Mouse (Mus musculus): ENCODE measurements at regions not wholly inside any gene's neighbourhood (a gene's known extent, or its start where the extent isn't known, plus 50 kb on each side); places are given as distances from the start of the nearest gene placed in this dataset.

DNA sequence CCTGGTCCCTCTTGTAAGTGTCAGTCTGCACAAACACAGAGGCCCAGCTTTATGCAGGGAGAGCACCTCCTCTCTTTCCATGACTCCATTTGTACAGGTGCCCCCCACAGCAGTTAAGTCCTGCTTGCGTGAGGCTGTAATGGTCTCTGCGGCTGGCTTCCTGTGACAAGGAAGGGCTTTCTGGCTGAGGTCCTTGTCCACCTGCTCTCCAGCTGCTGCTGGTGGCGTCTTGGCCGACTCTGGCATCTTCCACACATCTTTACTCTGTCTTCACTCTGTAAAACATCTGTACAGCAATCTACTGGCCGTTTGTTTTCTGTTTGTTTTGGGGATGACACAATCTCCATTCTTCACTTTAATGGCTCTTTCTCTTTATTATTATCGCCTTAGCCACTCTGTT lies 60.8 kb downstream of the Rpusd4 start:
- H3K4me2 ChIP-seq (replicated peaks), result no peak overlapping the region
- no peak for ATAC-seq (replicated peaks)
- H3K9ac ChIP-seq (replicated peaks), result no peak overlapping the region
- no peaks in the 10 kb centered on the region for H3K36me3 ChIP-seq
- H3K4me3 ChIP-seq, result no peak overlapping the region
- H3K9me3 ChIP-seq, result no peaks in the 10 kb centered on the region
- no peaks in the 10 kb centered on the region for H3K27me3 ChIP-seq
- WGBS, result 68% methylated on average over 6 of the region's 6 CpGs
- H3K27ac ChIP-seq (replicated peaks), result no peak overlapping the region
- peaks cover 32% of the 10 kb centered on the region for H3K4me1 ChIP-seq

- H3K27ac ChIP-seq (replicated peaks), result peak overlapping the region; percentile 55
- no peak for ATAC-seq (replicated peaks)
- no peaks in the 10 kb centered on the region for H3K27me3 ChIP-seq
- H3K4me1 ChIP-seq, result peaks cover 50% of the 10 kb centered on the region
- no peak overlapping the region for H3K9ac ChIP-seq (replicated peaks)
- H3K4me2 ChIP-seq (replicated peaks), result no peak overlapping the region
- H3K4me3 ChIP-seq, result no peak overlapping the region
- WGBS, result 75% methylated on average over 2 of the region's 2 CpGs
- H3K36me3 ChIP-seq, result no peaks in the 10 kb centered on the region
- H3K9me3 ChIP-seq, result no peaks in the 10 kb centered on the region
Measured at GRCm38 (mm10) chr9:35330386-35330785, 62.7 kb downstream of the Rpusd4 start.

DNA sequence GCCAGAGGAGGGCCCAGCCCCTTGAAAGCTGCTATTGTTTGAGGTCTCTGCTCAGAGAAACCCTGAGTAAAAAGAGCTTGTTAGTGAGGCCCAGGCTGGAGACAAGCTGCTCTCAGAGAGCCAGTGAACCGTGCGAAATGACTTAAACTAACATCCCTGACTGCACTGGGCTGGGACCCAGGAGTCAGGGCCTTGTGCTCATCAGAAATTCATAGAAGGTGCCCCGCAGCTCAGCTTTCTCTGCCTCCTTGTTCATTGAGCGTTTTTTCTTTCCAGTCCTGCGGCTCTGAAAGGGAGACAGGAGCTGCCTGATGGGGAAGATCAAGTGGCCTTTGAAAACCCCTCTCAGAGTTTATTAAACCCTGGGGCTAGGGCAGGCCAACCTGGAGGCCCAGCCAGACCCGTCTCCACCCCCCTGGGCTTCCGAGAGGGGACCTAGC lies 63.6 kb downstream of the Rpusd4 start:
- no peaks in the 10 kb centered on the region for H3K27me3 ChIP-seq
- peaks cover 58% of the 10 kb centered on the region for H3K4me1 ChIP-seq
- H3K9me3 ChIP-seq, result no peaks in the 10 kb centered on the region
- H3K27ac ChIP-seq (replicated peaks), result peak overlapping the region; percentile 55
- no peak overlapping the region for H3K9ac ChIP-seq (replicated peaks)
- H3K4me3 ChIP-seq, result no peak overlapping the region
- ATAC-seq (replicated peaks), result peak; percentile 86
- 2% methylated on average over 7 of the region's 7 CpGs for WGBS
- H3K4me2 ChIP-seq (replicated peaks), result no peak overlapping the region
- no peaks in the 10 kb centered on the region for H3K36me3 ChIP-seq

- Histone ChIP-seq H3K4me2 (replicated peaks) (no peak overlapping the region), H3K27me3 (no peaks in the 10 kb centered on the region), H3K9ac (replicated peaks) (no peak overlapping the region), H3K9me3 (no peaks in the 10 kb centered on the region), H3K4me1 (peaks cover 66% of the 10 kb centered on the region), H3K27ac (replicated peaks) (no peak overlapping the region), H3K36me3 (no peaks in the 10 kb centered on the region), H3K4me3 (no peak overlapping the region)
- 64% methylated on average over 11 of the region's 11 CpGs for WGBS
- no peak for ATAC-seq (replicated peaks)
Measured at GRCm38 (mm10) chr9:35332688-35333630, 65.3 kb downstream of the Rpusd4 start.

GRCm38 (mm10) chr9:35333631-35334005 lies 66.0 kb downstream of the Rpusd4 start:
- 61% methylated on average over 8 of the region's 8 CpGs for WGBS
- H3K4me3 ChIP-seq, result no peak overlapping the region
- ATAC-seq (replicated peaks), result no peak
- H3K27me3 ChIP-seq, result no peaks in the 10 kb centered on the region
- no peaks in the 10 kb centered on the region for H3K36me3 ChIP-seq
- no peak overlapping the region for H3K4me2 ChIP-seq (replicated peaks)
- H3K4me1 ChIP-seq, result peaks cover 66% of the 10 kb centered on the region
- H3K9me3 ChIP-seq, result no peaks in the 10 kb centered on the region
- no peak overlapping the region for H3K27ac ChIP-seq (replicated peaks)
- H3K9ac ChIP-seq (replicated peaks), result no peak overlapping the region

- Histone ChIP-seq H3K27me3 (no peaks in the 10 kb centered on the region), H3K36me3 (no peaks in the 10 kb centered on the region), H3K4me1 (peaks cover 66% of the 10 kb centered on the region), H3K27ac (replicated peaks) (peak overlapping the region; percentile 45), H3K4me2 (replicated peaks) (no peak overlapping the region), H3K4me3 (no peak overlapping the region), H3K9ac (replicated peaks) (no peak overlapping the region), H3K9me3 (no peaks in the 10 kb centered on the region)
- ATAC-seq (replicated peaks), result no peak
- WGBS, result 56% methylated on average over 5 of the region's 5 CpGs
Measured at GRCm38 (mm10) chr9:35334536-35334935, 66.9 kb downstream of the Rpusd4 start.

GRCm38 (mm10) chr9:35335181-35335580 lies 67.5 kb downstream of the Rpusd4 start:
- Histone ChIP-seq H3K4me2 (replicated peaks) (0 out of 2 replicates have a peak overlapping the region, but pooled peaks have one; percentile 24), H3K9me3 (no peaks in the 10 kb centered on the region), H3K36me3 (no peaks in the 10 kb centered on the region), H3K27ac (replicated peaks) (peak overlapping the region; percentile 45), H3K4me3 (no peak overlapping the region), H3K4me1 (peaks cover 63% of the 10 kb centered on the region), H3K9ac (replicated peaks) (no peak overlapping the region), H3K27me3 (no peaks in the 10 kb centered on the region)
- WGBS, result 46% methylated on average over 3 of the region's 3 CpGs
- ATAC-seq (replicated peaks), result no peak

DNA sequence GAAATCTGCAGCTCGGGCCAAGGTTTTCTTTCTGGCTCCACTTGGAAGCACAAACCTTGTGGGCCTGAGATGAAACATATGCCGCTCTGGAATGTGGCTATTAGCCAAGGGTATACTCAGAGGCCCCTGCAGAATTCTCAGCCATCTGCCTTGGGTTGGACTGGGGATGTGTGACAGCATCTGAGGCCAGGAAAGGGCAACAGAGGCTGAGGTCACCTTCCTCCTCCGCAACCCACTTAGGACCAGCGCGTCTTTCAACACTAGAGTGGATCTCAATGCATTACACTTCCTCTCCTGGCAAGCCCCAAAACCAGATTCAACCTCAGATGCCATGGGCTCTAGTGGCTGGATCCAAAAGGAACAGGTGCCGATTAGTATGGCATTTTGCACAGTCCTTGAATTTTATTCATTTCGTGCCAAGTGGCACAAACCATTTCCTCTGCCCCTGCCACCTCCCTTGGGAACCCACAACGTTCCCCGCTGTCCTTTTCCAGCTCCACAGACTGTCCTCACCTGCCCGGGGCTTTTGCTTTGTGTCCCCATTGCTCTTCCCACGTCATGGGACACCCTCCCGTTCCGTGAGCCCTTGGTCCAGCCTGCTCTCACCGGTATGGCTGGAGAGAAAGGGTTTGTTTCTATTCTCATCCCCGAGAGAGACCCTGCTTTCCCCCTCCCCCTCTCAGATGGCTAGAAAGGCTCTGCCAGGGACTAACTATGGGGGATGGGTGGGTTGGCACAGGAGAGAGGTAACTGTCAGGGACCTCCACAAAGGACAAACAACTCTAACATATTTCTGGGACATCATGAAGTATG lies 68.4 kb downstream of the Rpusd4 start:
- Histone ChIP-seq H3K27ac (replicated peaks) (peak overlapping the region; percentile 45), H3K4me2 (replicated peaks) (peak overlapping the region; percentile 24), H3K36me3 (no peaks in the 10 kb centered on the region), H3K4me3 (no peak overlapping the region), H3K9ac (replicated peaks) (no peak overlapping the region), H3K4me1 (peaks cover 60% of the 10 kb centered on the region), H3K9me3 (no peaks in the 10 kb centered on the region), H3K27me3 (no peaks in the 10 kb centered on the region)
- ATAC-seq (replicated peaks), result peak; percentile 70
- WGBS, result 21% methylated on average over 15 of the region's 15 CpGs

- no peak for ATAC-seq (replicated peaks)
- WGBS, result 65% methylated on average over 5 of the region's 5 CpGs
- Histone ChIP-seq H3K9ac (replicated peaks) (no peak overlapping the region), H3K4me3 (no peak overlapping the region), H3K4me1 (peaks cover 60% of the 10 kb centered on the region), H3K9me3 (no peaks in the 10 kb centered on the region), H3K27ac (replicated peaks) (peak overlapping the region; percentile 45; the same call in 1 of the 2 replicates), H3K4me2 (replicated peaks) (no peak overlapping the region), H3K27me3 (no peaks in the 10 kb centered on the region), H3K36me3 (no peaks in the 10 kb centered on the region)
Measured at GRCm38 (mm10) chr9:35336701-35337055, 69.0 kb downstream of the Rpusd4 start.

DNA sequence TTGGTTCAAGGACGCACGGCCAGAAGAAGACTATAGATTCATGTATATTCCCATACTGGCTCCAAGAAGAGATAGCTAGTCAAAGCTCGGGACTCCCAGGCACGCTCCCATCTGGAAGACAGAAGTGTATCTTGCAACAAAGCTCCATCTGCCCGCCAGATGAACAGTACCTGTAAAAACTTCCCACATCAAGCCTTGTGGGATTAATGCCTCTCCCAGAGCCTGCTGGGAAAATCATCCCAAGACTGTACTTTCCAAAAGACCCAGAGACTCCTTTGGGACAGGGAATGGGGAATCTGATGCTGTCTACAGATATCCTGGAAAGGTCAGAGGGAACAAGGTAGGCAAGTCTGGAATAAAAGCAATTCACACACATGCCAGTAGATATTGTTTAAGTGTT lies 71.2 kb downstream of the Rpusd4 start:
- H3K4me1 ChIP-seq, result peaks cover 57% of the 10 kb centered on the region
- 89% methylated on average over 5 of the region's 5 CpGs for WGBS
- H3K9ac ChIP-seq (replicated peaks), result no peak overlapping the region
- ATAC-seq (replicated peaks), result no peak
- H3K9me3 ChIP-seq, result no peaks in the 10 kb centered on the region
- no peaks in the 10 kb centered on the region for H3K27me3 ChIP-seq
- no peaks in the 10 kb centered on the region for H3K36me3 ChIP-seq
- no peak overlapping the region for H3K4me3 ChIP-seq
- H3K27ac ChIP-seq (replicated peaks), result no peak overlapping the region
- H3K4me2 ChIP-seq (replicated peaks), result no peak overlapping the region

GRCm38 (mm10) chr9:35339492-35340262 lies 72.0 kb downstream of the Rpusd4 start:
- Histone ChIP-seq H3K9me3 (no peaks in the 10 kb centered on the region), H3K27me3 (no peaks in the 10 kb centered on the region), H3K36me3 (no peaks in the 10 kb centered on the region), H3K27ac (replicated peaks) (no peak overlapping the region), H3K4me3 (no peak overlapping the region), H3K4me2 (replicated peaks) (no peak overlapping the region), H3K9ac (replicated peaks) (no peak overlapping the region), H3K4me1 (peaks cover 55% of the 10 kb centered on the region)
- no peak for ATAC-seq (replicated peaks)
- 78% methylated on average over 10 of the region's 10 CpGs for WGBS

DNA sequence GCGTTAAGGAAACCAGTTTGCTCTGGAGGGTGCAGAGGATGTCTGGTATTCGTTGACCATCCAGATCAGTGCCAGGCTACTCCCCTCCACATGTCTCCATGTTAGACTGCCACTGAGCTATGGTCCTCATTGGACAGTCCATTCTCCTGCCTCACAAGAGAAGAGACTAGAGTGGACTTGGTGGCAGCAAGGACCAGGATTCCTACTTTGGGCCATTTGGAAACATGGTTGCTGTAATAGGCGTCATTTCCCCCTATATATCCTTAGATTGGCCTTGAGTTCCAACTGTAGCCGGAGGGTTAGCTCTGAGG lies 72.6 kb downstream of the Rpusd4 start:
- no peak for ATAC-seq (replicated peaks)
- WGBS, result 87% methylated on average over 4 of the region's 4 CpGs
- Histone ChIP-seq H3K36me3 (no peaks in the 10 kb centered on the region), H3K4me3 (no peak overlapping the region), H3K9me3 (no peaks in the 10 kb centered on the region), H3K27ac (replicated peaks) (no peak overlapping the region), H3K9ac (replicated peaks) (no peak overlapping the region), H3K27me3 (no peaks in the 10 kb centered on the region), H3K4me2 (replicated peaks) (no peak overlapping the region), H3K4me1 (peaks cover 50% of the 10 kb centered on the region)
